Mouse (Mus musculus) intestine, embryonic 16.5 days (tissue): ENCODE data around the gene P2rx2. TPM values are rescaled to one million over a fixed set of nuclear protein-coding genes. Genes with fewer than 3 reads are reported as not detected.

Source experiments
- ATAC-seq: fragments of 200-750 bp; cut with Nextera tagmentation; 2 replicates; pipeline ENCODE4 v1.8.0; 2017; ENCODE audit warnings: moderate TSS enrichment, moderate library complexity
- H3K27ac ChIP-seq: fragments of 300-500 bp; sonication (generic); 2 replicates; pipeline ENCODE4 v1.5.1; 2014; ENCODE audit warnings: mild to moderate bottlenecking, low read length
- H3K27me3 ChIP-seq: fragments of 300-500 bp; sonication (generic); replicated peaks from 2 replicates; pipeline ENCODE4 v1.6.1; 2014; ENCODE audit warnings: low read length, control low read depth, mixed read lengths; ENCODE audit not compliant: control insufficient read depth, insufficient read depth
- H3K36me3 ChIP-seq: fragments of 300-500 bp; sonication (generic); 2 replicates; pipeline ENCODE4 v1.6.1; 2014; ENCODE audit warnings: low read length, control low read depth; ENCODE audit not compliant: control insufficient read depth, insufficient read depth
- H3K4me1 ChIP-seq: fragments of 300-500 bp; sonication (generic); 2 replicates; pipeline ENCODE4 v1.6.1; 2014; ENCODE audit warnings: low read length, control low read depth, mixed read lengths; ENCODE audit not compliant: control insufficient read depth, insufficient read depth
- H3K4me2 ChIP-seq: fragments of 300-500 bp; sonication (generic); 2 replicates; pipeline ENCODE4 v1.6.1; 2014; ENCODE audit warnings: low read depth, low read length, control low read depth
- H3K4me3 ChIP-seq: fragments of 300-500 bp; sonication (generic); 2 replicates; pipeline ENCODE4 v1.5.1; 2014; ENCODE audit warnings: mild to moderate bottlenecking, low read length
- H3K9ac ChIP-seq: fragments of 300-500 bp; sonication (generic); 2 replicates; pipeline ENCODE4 v1.6.1; 2014; ENCODE audit warnings: low read depth, low read length
- H3K9me3 ChIP-seq: fragments of 300-500 bp; sonication (generic); 2 replicates; pipeline ENCODE4 v1.6.1; 2016; ENCODE audit warnings: low read length, control low read depth; ENCODE audit not compliant: control insufficient read depth
- WGBS: fragments of 180-500 bp; shearing (Covaris S2); extraction: QIAGEN DNeasy Blood & Tissue Kit; methylation state at CpG from one replicate; pipeline ENCODE4 v1.1.7; 2014; 5-methylcytosine and 5-hydroxymethylcytosine counted together
- polyA plus RNA-seq: library from polyadenylated mRNA; unstranded; fragments of >200 nt; fragmentation: Nextera tagmentation; extraction: Ambion mirVana; gene quantifications from 2 replicates; pipeline ENCODE4 v1.2.1, GENCODE M21; 2015

Gene P2rx2
- polyA plus RNA-seq, result 1.2 and 1.4 TPM in 2 replicates

GRCm38 (mm10) chr5:110342648-110343284, at the start of gene P2rx2:
Gene P2rx2 (minus strand): TSS chr5:110343212.
- peak; percentile 94 for ATAC-seq
- WGBS, result 1% methylated on average over 43 of the region's 43 CpGs

DNA sequence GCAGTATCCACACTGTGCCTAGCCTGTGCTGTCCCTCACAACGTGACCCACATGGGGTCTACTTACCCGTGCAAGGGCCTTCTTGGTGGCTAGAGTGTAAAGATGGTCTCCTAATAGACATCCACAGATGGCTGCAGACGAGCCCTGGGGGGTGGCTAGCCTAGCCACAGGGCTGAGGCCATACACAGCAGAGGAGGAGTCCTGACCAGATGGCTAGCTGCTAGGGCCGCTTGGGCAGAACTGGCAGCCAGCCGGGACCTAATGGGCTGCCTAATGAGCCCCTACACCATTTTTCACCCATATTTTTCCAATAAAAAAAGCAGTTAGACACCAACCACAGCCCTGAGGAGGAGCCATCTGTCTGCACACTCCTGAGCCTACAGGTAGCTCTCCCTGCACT, 49.7 kb upstream of the P2rx2 start:
- 76% methylated on average over 5 of the region's 5 CpGs for WGBS

More at GRCm38 (mm10) chr5:110342648-110343284, at the start of gene P2rx2:
- Histone ChIP-seq H3K36me3 (no peaks in the 10 kb centered on the region), H3K27ac (no peak within 1 kb of the TSS), H3K27me3 (peaks cover 25% of the 10 kb centered on the region), H3K4me3 (peak within 1 kb of the TSS; percentile 55), H3K9me3 (no peaks in the 10 kb centered on the region), H3K4me1 (peaks cover 5% of the 10 kb centered on the region; the same call in 1 of the 2 replicates), H3K9ac (peak within 1 kb of the TSS; percentile 63), H3K4me2 (peak within 1 kb of the TSS; percentile 98)

DNA sequence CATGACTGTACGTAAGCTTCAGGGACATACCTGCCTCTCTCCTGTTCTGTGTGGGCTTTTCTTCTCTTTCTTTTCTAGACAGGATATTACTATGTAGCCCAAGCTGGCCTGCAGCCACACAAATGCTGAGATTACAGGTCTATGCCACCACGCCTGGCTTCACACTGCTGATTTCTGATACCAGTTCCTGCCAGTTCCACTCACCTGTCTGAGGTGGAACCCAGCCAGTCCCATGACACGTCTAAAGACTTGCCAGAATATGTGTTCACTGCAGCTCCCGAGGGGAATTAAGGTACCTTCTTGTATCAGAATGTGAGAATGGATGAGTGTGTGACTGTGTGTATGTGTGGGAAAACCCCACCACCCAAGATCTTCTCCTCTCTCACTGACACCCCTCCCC, 47.6 kb upstream of the P2rx2 start:
- Histone ChIP-seq H3K4me2 (no peak overlapping the region), H3K4me3 (no peak overlapping the region), H3K9ac (no peak overlapping the region), H3K9me3 (no peaks in the 10 kb centered on the region), H3K4me1 (peaks cover 7% of the 10 kb centered on the region), H3K36me3 (no peaks in the 10 kb centered on the region), H3K27ac (no peak overlapping the region), H3K27me3 (0 out of 2 replicates have a peak, but pooled peaks cover 2% of the 10 kb centered on the region)
- ATAC-seq, result no peak
- 88% methylated on average over 4 of the region's 4 CpGs for WGBS

More for the DNA sequence above, 49.7 kb upstream of the P2rx2 start:
- Histone ChIP-seq H3K9ac (no peak overlapping the region), H3K36me3 (no peaks in the 10 kb centered on the region), H3K4me2 (no peak overlapping the region), H3K4me3 (no peak overlapping the region), H3K27me3 (no peaks in the 10 kb centered on the region), H3K27ac (no peak overlapping the region), H3K4me1 (no peaks in the 10 kb centered on the region; the same call in 1 of the 2 replicates), H3K9me3 (no peaks in the 10 kb centered on the region)
- ATAC-seq, result no peak

GRCm38 (mm10) chr5:110387332-110387731, 44.3 kb upstream of the P2rx2 start:
- Histone ChIP-seq H3K36me3 (no peaks in the 10 kb centered on the region), H3K4me3 (peak overlapping the region; percentile 71), H3K27ac (no peak overlapping the region), H3K9ac (peak overlapping the region; percentile 70), H3K4me2 (peak overlapping the region; percentile 91), H3K9me3 (no peaks in the 10 kb centered on the region), H3K27me3 (0 out of 2 replicates have a peak, but pooled peaks cover 2% of the 10 kb centered on the region), H3K4me1 (peaks cover 7% of the 10 kb centered on the region)
- ATAC-seq, result peak; percentile 15; the same call in 1 of the 2 replicates
- WGBS, result 21% methylated on average over 8 of the region's 8 CpGs

DNA sequence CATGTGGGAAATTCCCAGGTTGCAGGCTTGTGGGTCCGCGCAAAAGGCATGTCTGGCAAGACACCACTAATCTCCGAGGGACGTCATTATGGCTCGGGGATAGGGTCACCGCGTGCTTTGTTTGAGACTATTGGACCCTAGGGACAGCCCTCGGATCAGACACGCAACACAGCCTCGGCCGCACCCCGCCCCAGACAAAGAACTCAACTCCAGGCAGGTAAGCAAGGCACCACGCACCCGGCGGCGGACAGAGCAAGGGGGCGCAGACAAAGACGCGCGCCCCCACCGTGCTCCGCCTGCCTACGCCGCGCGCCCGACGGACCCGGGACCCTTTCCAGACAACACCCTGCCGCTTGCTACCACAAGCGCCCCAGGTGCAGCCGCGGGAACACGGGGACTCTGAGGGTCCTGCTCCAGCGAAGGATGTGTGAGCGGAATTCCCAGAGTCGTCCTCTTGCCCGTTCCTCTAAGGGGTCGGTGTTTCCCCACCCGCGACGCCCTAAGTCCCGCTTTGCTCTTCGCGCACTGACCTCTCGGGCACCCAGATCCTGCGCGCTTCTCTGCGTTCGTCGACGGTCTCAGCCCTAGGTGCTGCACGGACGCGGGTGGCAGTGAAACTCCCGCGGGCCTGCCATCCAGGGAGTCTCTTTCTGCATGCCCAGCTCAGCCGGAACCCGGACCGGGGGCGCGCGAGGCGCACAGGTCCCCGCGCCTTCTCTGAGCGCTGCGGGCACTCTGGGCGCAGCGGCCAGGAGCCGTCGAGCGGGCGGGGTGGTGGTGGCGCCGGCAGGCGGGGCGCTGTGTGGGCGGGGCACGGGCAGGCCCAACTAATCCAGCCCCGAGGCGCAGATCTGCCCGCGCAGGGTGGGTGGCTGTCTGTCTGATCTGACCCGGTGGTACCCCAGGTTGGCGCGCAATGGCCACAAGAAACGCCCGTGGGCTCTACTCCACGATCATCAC, 43.6 kb upstream of the P2rx2 start:
- Histone ChIP-seq H3K9ac (peak overlapping the region; percentile 70), H3K9me3 (no peaks in the 10 kb centered on the region), H3K4me2 (peak overlapping the region; percentile 91), H3K4me3 (peak overlapping the region; percentile 71), H3K27me3 (0 out of 2 replicates have a peak, but pooled peaks cover 2% of the 10 kb centered on the region), H3K36me3 (no peaks in the 10 kb centered on the region), H3K4me1 (peaks cover 7% of the 10 kb centered on the region), H3K27ac (no peak overlapping the region)
- ATAC-seq, result peak; percentile 92
- WGBS, result under 1% methylated on average over 90 of the region's 90 CpGs

GRCm38 (mm10) chr5:110385263-110385662, 42.3 kb upstream of the P2rx2 start:
- H3K4me2 ChIP-seq, result no peak overlapping the region

DNA sequence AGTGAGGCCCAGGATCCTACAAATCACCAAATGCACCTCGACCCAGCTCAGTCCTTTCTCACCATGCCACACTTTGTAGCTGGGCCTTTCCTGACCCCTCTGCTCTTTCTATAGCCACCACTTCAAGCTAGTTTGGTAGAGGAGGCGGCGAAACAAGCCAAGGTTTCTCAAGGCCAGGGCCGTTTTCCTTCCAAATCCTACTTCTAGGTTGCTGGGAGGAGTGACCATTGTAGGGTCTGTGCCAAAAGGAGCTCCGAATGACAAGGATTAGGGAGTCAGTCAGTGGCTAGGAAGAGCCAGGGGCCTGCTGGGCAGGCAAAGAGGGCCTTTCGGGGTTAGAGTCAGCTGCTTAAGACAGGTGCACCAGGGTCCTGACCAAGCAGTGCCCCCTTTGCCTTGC, 41.5 kb upstream of the P2rx2 start:
- no peak overlapping the region for H3K4me2 ChIP-seq
- 87% methylated on average over 6 of the region's 6 CpGs for WGBS
- no peak overlapping the region for H3K27ac ChIP-seq
- no peak overlapping the region for H3K9ac ChIP-seq
- no peak for ATAC-seq
- H3K4me1 ChIP-seq, result peaks cover 7% of the 10 kb centered on the region
- no peaks in the 10 kb centered on the region for H3K9me3 ChIP-seq
- H3K36me3 ChIP-seq, result no peaks in the 10 kb centered on the region
- 0 out of 2 replicates have a peak, but pooled peaks cover 2% of the 10 kb centered on the region for H3K27me3 ChIP-seq
- H3K4me3 ChIP-seq, result no peak overlapping the region

More at GRCm38 (mm10) chr5:110385263-110385662, 42.3 kb upstream of the P2rx2 start:
- Histone ChIP-seq H3K9ac (no peak overlapping the region), H3K9me3 (no peaks in the 10 kb centered on the region), H3K27ac (no peak overlapping the region), H3K27me3 (0 out of 2 replicates have a peak, but pooled peaks cover 2% of the 10 kb centered on the region), H3K4me3 (no peak overlapping the region), H3K36me3 (no peaks in the 10 kb centered on the region), H3K4me1 (peaks cover 7% of the 10 kb centered on the region)
- 48% methylated on average over 4 of the region's 4 CpGs for WGBS
- ATAC-seq, result no peak

DNA sequence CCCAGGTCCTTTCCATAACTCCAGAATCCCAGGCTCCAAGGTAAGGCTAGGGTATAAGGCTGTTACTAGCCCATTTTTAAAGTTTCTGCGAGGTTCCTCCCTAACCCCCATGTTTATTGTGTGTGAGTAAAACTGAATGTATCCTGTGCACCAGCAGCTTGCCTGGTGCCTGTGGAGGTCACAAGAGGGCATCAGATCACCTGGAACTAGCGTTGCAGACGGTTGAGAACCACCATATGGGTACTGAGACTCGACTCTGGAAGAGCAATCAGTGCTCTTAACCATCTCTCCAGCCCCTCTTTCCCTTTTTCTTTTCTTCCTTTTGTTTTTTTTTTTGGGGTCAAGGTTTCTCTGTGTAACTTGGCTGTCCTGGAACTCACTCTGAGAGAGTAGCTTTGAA, 36.8 kb upstream of the P2rx2 start:
- Histone ChIP-seq H3K4me2 (no peak overlapping the region), H3K9ac (no peak overlapping the region), H3K27me3 (no peaks in the 10 kb centered on the region), H3K4me1 (no peaks in the 10 kb centered on the region), H3K27ac (no peak overlapping the region), H3K36me3 (peaks cover 5% of the 10 kb centered on the region; the same call in 1 of the 2 replicates), H3K4me3 (no peak overlapping the region), H3K9me3 (no peaks in the 10 kb centered on the region)
- no peak for ATAC-seq
- 82% methylated on average over 4 of the region's 4 CpGs for WGBS

GRCm38 (mm10) chr5:110379086-110379485, 36.1 kb upstream of the P2rx2 start:
- ATAC-seq, result 0 out of 2 replicates have a peak, but pooled peaks have one; percentile 35

More at GRCm38 (mm10) chr5:110379086-110379485, 36.1 kb upstream of the P2rx2 start:
- 90% methylated on average over 15 of the region's 15 CpGs for WGBS
- no peaks in the 10 kb centered on the region for H3K9me3 ChIP-seq
- H3K4me1 ChIP-seq, result no peaks in the 10 kb centered on the region
- H3K27me3 ChIP-seq, result no peaks in the 10 kb centered on the region
- no peak overlapping the region for H3K9ac ChIP-seq
- H3K36me3 ChIP-seq, result peaks cover 5% of the 10 kb centered on the region; the same call in 1 of the 2 replicates
- H3K27ac ChIP-seq, result no peak overlapping the region
- H3K4me3 ChIP-seq, result no peak overlapping the region
- no peak overlapping the region for H3K4me2 ChIP-seq
